Mouse (Mus musculus) CH12.LX (cell line): ENCODE results near the gene Ric8b.

Experiments
- CHD1 ChIP-seq: IDR thresholded peaks from 2 replicates; pipeline ENCODE4 v1.6.1; 2012; ENCODE audit warnings: low read depth, low read length, improper control_type of control experiment, inconsistent platforms
- CTCF ChIP-seq, 2 experiments: IDR thresholded peaks in 1 of 2; conservative IDR thresholded peaks in 1 of 2; 2 replicates each; pipeline ENCODE4 v1.5.1; 2011 to 2012; ENCODE audit warnings: low read depth in 2 of 2, low read length in 2 of 2, improper control_type of control experiment in 1 of 2, inconsistent platforms in 1 of 2, mild to moderate bottlenecking in 1 of 2, moderate library complexity in 1 of 2
- JUND ChIP-seq: conservative IDR thresholded peaks from 2 replicates; pipeline ENCODE4 v1.6.1; 2011; ENCODE audit warnings: low read depth, low read length, improper control_type of control experiment
- MXI1 ChIP-seq: IDR thresholded peaks from 2 replicates; pipeline ENCODE4 v1.6.1; 2011; ENCODE audit warnings: mild to moderate bottlenecking, low read depth, low read length, improper control_type of control experiment
- POLR2A ChIP-seq: IDR thresholded peaks from 2 replicates; pipeline ENCODE4 v1.6.1; 2011; ENCODE audit warnings: low read depth, mild to moderate bottlenecking, improper control_type of control experiment, low read length
- RAD21 ChIP-seq: IDR thresholded peaks from 2 replicates; pipeline ENCODE4 v1.6.1; 2011; ENCODE audit warnings: low read depth, mild to moderate bottlenecking, low read length, improper control_type of control experiment, moderate library complexity
- RCOR1 ChIP-seq: conservative IDR thresholded peaks from 2 replicates; pipeline ENCODE4 v1.6.1; 2012; ENCODE audit warnings: low read depth, mild to moderate bottlenecking, inconsistent platforms, low read length, improper control_type of control experiment
- TCF12 ChIP-seq: IDR thresholded peaks from 2 replicates; pipeline ENCODE4 v1.6.1; 2014; ENCODE audit warnings: low read depth, mild to moderate bottlenecking, inconsistent platforms, low read length, improper control_type of control experiment

DNA sequence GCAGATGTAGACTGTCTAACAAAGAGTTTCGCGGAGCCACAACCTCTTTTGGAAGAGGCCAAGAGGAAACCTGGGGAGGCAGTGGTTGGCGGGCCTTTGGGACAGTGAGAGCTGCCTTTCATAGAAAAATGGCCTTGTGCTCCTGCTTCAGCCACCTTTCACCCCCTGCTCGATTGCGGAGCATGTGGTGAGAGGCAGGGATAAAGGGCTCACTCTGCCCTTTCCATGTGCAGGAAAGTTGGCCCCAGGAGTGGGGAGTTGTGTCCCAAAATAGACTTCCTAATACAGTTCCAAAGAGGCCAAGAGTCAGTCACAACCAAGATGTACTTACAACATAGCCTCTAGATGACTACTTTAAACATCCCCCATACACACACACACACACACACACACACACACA, 15.7 kb upstream of the Ric8b start:
- TF ChIP-seq TCF12 (no peak), CTCF (conservative IDR thresholded peaks at IDR 0.05 in 1 of 2, IDR thresholded peaks at IDR 0.05 in 1 of 2; ENCODE audit: low read depth in 2 of 2, low read length in 2 of 2) (no peak), JUND (no peak), POLR2A (no peak), MXI1 (no peak), CHD1 (no peak), RAD21 (no peak), RCOR1 (no peak)
